Mouse (Mus musculus): ENCODE results near the gene Csad.

DNA sequence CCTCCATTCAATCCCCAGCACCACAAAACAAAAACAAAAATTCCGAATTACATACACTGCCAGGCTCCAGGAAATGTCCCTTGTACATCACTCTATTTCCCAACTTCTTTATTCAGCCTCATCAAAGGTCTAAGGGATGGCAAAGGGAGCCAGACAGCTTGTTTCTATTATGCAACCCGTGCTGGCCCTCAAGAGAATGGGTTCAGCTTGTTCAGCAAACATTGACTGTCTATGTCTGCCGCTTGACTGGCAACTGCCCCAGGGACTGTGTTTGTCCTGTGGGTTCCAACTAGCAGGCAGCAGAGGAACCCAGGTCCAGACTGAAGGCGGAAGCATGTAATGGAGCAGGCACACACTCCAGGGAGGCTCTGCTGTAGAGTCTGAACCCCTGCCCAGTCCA, 5.7 kb downstream of the Csad start:
- TF ChIP-seq GATA1 (IDR thresholded peaks at IDR 0.05; ENCODE audit: borderline replicate concordance, low read length) (no peak), FLI1 (IDR thresholded peaks at IDR 0.05; ENCODE audit: low read length) (no peak)
